Mouse (Mus musculus) thymus, postnatal 10 days (tissue): Measurements from ENCODE around the gene Tctex1d1.

Experiments
- DNase-seq, 2 experiments: peaks; one replicate each; pipeline ENCODE4 v3.0.0; 2021; ENCODE audit warnings: low spot score in 2 of 2

The Tctex1d1 gene

DNA sequence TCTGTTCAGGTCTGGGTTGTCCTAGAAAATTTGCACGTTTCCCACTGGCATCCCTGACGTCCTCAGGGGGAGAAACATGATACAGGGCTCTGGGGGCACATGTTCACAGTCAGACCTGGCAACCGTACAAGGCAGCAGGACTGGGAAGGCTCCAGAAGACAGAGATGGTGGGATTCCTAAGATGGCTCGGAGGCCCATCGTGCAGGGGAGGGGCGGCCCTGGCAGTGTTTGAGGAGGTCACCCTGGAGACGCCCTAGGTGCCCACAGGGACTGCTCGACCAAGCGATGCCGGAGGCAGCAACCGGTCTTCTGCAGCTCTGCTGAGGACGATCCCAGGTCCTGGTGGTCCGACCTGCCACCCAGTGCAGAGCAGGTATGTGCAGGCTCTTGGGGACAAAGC, at the start of gene Tctex1d1:
Gene Tctex1d1, plus strand, starts transcription at position 167 of the 400 bp plus-strand sequence.
- DNase-seq: no peak

DNA sequence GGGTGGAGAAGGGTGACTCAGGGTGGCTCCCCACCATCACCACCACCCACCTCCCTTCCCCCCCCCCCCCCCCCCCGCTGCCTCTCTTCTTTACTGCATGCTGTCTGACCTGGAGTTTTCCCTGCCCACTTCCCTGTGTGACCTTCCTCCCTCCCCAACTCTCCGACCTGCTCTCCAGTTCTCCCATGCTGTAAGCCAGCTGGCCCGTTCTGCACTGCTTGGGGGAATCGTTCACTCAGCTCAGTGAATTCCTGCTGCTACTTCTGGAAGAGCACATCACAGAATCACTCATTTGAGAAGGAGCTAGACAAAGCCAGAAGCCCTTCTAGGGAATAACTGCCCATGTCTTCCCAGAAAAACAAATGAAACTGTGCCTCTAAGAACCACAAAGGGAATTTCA, 48.9 kb upstream of the Tctex1d1 start:
- no peak for DNase-seq

DNA sequence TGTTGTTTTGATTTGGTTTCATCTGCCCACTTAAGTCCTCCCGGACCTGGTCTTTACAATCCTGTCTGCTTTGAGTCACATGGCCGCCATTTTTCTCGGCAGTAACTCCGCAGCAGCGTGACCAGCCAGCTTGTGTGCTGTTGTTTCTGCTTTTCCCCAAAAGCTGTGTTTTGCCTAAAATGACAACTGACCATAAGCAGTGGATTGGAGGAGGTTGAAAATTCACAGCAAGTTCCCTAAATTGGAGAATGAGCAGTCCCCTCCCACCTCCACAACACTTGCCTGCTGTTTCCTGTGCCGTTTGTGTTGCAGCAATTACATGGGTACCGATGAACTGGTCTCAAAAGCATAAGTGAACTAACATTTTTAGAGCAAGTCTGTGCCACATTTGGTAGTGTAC, 47.7 kb upstream of the Tctex1d1 start:
- no peak for DNase-seq

DNA sequence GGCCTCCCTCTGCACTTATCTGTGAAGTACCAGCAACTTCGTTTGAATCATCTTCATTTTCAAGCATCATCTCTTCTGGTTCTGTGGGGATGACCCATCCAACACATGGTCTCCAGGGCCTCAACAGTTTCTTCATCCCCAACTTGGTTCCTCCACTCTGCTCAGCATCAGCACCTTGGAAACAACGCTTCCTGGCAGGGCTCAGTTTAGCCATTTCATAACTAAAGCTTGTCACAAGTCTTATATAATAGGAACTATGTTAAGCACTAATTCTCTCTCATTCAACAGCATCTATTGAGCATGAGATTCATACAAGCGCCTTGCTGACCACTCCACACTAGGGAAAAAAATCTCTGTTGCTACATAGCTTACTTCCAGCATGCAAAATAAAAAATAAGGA, 38.1 kb upstream of the Tctex1d1 start:
- DNase-seq: no peak

DNA sequence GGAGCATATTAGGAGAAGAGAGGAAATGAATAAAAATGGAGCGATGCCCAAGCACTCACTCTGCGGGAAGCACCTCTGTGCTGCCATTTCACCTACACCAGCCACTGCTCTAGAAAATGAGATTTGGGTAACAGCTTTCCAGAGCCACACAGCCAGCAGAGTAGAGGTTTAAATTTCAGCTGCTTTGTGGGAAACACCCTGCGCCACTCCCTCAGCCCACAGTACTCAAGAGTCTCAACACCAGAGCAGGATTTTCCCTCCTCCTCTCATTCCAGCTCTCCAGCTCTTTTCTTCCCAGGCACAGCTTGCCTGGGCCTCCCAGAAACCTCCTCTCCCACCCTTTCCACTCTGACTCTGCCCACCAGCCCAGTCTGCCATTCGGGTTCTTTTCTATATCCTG, 37.7 kb upstream of the Tctex1d1 start:
- no peak for DNase-seq

DNA sequence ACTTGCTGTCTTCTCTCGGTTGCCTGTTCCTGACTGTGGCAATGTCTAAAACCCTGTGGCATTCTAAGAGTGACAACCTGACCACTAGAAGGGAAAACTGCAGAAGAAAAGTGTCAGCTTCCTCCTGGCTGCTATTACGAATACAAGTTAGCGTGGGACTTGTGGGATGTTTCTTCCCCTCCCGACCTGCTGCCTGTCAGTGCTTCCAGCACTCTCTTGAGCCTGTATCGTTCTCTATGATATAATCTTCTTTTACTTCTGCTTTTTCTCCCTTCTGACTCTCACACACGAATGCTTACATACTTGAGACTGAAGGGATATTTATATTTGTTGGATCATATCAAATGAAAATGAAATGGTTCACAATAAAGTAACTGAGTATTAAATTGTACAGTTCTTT, 34.1 kb upstream of the Tctex1d1 start:
- no peak for DNase-seq

DNA sequence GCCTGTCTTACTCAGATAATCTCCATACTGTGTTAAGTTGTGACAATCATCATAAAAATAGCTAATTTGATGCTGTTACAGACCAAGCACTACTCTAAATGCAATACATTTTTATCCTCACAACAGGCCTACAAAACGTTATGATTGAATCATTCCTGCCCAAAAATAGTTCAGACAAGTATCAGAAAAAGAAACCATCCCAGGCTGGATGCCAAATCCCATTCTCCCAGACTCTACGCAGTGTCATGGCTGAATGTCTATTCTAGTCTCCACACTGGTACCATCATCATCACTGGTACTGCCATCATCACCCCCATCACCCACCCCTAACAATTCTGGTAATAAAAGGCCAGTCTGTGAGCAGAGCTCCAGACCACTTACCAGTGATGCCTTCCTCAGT, 25.9 kb upstream of the Tctex1d1 start:
- DNase-seq: no peak

DNA sequence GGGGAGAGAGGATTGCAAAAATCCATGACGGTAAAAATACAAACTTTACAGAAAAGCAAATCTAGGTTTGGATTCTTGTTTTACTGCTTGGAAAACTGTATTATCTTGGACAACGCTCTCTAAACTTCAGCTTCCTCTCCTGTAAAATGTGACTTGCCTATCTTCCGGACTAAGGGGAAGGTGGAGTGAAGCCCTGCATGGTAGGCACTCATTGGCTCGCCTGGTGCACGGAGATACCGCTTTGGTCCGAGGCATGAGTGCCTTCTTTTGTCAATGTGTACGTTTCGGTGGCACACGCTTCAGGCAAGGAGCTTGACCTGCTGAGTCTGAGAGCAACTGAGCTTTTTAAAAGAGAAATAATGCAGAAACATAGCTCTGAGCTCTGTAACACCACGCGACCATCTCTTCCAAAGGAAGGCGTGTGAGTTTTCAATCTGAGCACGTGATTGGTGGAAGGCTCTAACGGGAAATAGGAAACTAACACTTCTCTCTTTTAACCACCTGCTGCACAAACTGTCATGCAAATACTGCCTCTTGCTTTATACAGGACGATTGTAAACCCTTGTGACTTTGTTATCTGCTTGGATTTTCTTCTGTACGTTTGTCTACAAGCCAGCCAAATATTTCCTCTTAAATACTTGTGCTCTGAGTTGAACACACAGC, 23.0 kb upstream of the Tctex1d1 start:
- no peak for DNase-seq

DNA sequence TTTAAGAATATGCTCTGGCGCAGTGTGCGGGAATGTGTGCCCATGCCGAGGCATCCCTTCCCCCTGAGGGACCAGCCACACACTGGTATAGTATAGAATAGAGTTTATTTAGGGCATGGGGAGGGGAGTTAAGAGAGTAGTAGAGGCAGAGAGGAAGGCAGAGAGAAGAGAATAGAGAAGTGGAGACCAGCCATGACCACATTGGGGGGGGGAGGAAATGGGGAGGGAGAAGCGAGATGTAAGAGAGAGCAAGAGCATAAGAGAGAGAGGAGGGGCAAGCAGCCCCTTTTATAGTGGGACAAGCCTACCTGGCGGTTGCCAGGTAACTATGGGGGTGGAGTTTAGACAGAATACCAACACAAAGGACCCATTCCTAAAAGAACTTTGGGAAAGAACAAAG, 19.0 kb upstream of the Tctex1d1 start:
- DNase-seq: no peak

DNA sequence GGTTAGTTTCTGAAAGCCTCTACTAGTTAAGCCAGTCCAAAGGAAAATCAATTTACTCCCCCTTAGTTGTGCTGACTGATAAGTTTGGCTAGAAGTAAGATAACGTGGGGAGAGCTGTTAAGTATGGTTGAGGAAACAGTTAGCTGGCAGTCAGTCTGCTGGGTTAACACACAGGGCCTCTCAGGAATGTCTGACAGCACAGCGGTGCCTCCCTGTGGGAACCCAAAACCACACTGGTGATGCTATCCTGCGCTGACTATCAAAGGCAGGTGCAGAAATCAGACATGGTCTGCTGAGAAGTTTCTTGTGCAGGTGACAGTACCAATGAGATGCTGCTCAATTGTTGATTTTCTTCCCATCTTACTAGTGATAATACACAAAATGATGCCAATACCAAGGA, 14.2 kb upstream of the Tctex1d1 start:
- no peak for DNase-seq

DNA sequence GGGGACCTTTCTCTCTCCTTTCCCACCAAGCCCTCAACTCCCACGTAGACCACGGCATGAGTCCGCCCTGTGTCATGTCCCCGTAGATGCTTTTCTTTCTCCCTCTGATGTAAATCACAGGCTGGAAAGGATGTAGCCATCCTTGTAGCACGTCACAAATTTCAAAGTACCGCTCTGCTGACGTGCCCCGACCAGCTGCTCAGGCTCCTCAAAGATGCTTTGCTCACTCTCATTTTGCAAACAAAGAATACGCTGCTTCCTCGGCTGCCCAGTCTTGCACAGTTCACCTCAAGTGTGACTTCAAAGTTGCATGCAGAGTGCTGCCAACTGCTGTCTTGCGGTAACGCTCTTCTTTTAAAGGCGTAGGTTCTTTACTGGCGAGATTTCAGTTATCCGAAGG, 10.6 kb upstream of the Tctex1d1 start:
- peak in 1 of 2 experiments; percentile 20 for DNase-seq

DNA sequence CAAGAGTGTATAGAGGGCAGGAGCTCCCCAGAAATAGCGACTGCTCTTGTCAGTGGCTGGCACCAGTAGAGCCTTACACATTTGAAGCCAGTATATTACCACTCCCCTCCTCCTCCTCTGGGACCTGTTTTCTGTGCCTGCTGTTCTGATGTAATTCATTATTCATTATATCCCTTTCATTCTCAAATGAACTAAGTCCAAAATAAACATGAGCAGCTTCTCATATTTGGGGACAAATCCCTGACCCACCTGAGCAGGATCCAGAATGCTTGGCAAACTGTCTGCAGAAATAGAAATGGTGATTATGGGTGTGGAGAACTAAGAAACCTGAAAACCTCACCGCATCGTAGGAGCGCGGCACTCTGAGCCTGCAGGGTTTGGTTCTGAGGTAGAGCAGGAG, 8.8 kb upstream of the Tctex1d1 start:
- no peak for DNase-seq

DNA sequence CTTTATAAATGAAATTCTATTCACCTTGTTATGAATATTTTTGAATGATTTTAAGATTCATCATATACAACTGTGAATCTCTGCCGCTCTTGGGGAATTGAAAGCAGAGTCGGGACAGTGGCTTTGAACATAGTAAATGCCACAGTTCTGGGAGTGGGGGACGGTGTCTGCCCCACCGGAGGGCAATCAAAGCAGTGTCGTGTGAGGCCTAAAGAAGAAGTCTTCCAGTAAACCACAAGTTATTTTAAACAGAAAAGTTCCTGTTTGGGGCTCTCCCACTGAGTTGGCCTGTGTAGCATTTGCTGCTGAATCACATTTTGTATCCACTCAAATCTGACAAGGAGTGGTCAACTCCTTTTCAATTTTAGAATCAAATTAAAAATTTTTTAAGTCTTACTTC, 7.2 kb upstream of the Tctex1d1 start:
- DNase-seq: no peak

DNA sequence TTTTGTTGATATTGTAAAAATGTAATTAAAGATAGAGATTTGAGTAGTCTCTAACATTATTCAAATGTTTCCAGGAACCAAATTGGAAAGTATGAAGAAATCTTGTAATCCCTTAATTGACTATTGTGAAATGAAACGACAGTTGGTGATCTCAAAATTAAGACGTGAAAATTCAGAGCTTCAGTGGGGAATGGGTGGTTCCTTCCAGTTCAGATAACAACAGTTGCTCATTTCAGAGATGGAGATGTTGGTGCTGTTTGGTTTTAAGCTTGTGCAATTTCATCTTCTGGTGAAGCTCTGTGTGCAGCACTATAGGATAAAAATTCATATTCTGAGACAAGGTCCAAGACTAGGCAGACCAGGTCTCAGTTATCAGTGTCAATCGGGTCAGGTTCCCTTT, 6.3 kb upstream of the Tctex1d1 start:
- DNase-seq: no peak

DNA sequence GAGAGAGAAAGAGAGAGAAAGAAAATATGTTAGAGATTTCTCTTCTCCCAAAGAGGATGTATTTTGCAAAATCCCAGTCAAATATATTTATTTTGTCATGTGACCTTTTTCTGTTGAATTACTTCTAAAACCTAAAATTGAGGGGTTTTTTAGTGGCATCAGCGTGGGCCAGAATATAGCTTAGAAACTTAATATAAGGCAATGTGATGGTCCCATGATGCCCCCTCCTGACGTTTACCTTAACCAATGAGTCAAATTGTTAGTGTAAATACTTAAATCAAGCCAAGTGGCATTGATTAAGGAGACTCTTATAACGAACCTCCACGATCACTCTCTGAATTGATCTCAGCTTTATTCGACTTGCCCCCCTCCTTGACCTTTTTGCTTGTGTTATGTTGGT, 4.2 kb upstream of the Tctex1d1 start:
- no peak for DNase-seq

DNA sequence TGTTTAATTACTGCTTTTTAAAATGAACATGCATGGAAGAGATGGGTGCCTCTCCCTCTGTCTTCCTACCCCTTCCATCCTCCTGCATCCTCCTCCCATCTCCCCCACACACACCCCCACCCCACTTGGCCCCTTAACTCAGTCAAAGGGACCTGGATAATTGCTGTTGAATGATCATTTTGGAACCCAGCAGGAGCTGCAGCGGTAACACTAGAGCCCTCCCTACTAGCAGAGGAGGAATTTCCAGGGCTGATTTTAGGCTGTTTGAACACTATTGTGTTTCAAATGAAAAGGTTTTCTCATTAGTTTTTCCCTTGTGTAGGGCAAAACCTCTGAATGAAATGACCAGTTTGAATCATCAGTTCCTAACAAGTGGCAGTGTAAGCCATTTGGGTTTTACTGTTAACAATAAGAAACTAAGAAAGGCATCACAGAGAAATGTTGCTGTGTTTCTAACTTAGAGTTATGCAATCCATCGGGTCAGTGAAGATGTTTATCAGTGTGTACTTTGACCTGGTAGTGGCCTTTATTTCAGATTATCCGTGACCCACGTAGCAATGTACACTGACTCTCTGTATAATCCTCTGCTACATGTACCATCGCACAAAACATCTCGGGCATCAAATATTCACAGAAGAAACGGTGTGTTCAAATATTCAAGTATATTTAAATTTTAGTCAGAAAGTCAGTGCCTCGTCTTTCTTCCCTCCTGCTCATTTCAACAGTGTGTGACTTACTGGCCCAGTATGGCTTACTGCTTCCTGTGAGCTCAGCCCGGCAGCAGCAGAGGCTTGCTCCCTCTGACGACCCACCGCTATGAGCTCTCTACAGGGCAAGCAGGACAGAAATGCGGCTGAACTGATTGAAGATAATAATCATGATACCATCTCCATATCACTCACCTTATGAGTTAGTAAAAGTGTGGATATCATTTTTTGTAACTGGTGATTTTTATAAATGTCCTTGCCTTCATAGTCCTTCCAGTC, 1.8 kb upstream of the Tctex1d1 start:
- DNase-seq: no peak

DNA sequence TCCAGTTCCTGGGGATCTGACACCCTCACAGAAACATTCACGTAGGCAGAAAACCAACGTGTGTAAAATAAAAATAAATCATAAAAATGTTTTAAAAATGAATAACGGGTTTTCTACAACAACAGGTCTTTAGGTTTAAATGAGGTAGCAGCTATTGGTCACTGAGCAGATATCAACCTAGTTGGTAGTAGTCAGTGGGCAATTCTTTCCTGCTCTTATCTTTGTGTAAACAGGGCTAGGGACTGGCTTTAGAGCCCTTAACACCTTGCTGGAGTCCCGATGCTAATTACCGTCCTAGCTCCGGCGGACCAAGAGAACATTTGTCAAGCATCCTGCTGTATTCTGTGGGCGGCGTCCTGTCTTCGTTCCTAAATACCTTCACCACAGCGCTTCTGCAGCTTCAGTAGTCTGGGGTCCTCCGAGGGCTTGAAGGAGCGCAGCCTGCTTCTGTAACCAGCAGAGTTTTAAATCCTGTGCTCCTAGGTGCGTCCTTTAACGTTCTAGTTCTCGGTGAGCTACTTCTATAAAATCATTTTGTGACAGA, 556 bp upstream of the Tctex1d1 start:
- DNase-seq: no peak

DNA sequence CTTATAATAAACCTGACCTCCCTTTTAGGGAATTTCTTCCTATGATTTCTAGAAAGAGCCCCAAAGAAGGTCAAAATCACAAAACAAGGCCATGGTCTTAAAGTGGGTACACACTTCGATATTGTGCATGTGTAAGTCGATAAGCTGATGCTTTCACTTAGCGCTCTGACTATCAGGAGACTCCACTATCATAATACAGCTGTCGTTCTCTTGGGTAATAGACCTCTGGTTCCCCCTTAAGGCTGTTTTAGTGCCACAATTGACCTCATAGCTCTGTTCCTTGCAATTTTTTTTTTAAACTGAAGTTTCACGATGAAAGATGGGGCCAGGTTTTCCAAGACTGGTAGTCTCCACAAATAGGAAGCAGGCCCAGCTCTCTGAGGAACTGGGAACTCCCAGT, 979 bp downstream of the Tctex1d1 start:
- no peak for DNase-seq

DNA sequence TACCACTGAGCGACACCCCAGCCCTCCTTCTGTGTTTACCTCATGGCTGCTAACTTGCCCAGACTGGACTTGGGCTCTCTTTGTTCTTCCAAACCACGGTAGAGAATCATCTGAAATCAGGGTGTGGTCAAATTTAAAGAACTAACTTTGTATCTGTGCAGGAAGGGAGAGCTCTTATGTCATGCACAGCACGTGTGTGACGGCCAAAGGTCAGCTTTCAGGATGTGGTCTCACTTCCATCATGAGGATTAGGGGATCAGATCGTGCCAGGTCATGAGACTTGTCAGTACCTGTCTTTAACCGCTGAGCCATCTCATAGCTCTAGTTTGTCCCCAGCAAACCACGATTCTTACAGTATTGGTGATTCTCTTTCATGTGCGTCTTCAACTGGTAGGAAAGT, 3.3 kb downstream of the Tctex1d1 start:
- no peak for DNase-seq

DNA sequence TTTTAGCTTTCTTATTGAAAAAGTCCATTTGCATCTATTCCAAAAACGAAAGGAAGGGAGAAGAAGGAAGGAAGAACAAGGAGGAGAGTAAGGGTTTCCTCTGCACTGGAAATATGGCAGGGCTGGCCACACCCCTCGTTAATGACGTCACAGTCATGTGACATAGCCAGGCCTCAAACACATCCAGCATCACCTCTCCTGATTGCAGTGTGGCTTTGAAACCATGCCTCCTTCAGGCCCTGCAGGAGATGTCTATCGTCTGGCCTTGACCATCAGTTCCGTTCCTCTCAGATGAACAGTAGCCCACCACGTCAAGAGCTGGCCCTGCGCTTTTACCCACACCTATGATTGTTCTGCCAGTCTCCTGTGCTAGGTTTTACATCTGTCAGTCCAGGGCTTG, 7.8 kb downstream of the Tctex1d1 start:
- no peak for DNase-seq

DNA sequence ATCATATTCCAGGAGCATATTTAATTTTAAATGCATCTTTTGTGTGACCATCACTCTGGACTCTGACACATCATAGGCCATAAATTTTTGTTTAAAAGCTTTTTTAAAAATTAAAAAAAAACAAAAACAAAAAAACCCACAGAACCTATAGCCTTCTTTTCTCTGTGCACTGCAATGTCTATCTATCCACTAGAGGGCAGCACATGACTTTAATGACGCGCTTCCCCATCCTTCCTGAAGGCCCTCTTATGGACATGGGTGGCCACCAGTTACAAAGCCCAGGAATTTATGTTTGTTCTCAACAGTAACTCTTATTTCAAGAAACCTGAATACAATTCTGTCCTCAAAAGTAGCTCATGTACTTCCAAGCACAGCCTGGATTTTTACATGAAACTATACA, 8.5 kb downstream of the Tctex1d1 start:
- peak; percentile 48 to 80 for DNase-seq

DNA sequence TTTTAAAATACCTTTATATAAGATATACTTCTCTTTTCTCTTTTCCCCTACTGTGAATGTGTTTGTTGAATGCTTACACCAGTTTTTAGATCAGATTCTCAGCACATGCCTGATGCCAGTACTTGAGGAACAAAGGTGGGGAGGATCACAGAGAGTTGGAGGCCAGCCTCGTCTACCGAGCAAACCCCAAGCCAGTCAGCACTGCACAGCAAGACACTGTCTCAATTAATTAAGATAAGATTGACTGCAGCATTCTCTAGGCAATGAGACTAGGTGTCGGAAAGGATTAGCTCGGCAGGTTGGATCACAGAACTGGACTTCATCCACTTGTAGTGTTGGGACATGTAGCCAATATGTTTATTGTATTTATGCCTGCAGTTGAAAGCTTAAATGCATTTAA, 8.9 kb downstream of the Tctex1d1 start:
- DNase-seq: no peak

DNA sequence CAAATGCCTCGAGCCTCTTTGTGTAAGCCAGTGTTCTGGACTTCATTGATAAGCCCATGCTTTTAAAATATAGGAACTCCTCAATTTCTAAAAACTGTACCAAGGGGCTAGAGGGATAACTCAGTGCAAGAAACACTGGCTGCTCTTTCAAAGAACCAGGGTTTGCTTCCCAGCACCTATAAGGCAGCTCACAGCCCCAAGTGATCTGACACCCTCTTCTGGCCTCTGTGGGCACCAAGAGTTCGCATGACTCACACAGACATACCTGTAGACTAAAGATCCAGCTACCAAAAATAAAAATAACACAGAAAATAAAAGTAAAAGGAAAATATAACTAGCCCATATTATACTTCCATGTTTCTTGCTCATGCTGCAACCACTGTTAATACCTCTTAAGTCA, 9.3 kb downstream of the Tctex1d1 start:
- peak in 1 of 2 experiments; percentile 60 for DNase-seq
